20 mouse cellular contexts compared by ENCODE assay signal in genomic region chr5:107092137-107092536, GRCm38 (mm10).
DNase-seq lines count a peak whose midpoint lies in the region; ATAC-seq lines count a peak whose summit lies in the region.
"Had no signal": no experiment of that assay in that cellular context is flagged by ENCODE, and none has a peak within 500 bp of the region (broad histone marks: within the 10 kb centered on the region; RNA-seq: fewer than 3 reads in every experiment).

No protein-coding gene starts in this region.

- peak; percentile 13; the same call in 1 of the 2 replicates for ATAC-seq in liver, embryonic 16.5 days (ENCODE audit: low read depth)
- ATAC-seq in megakaryocyte-erythroid progenitor cell, adult 5-6 weeks (replicated peaks; ENCODE audit: low FRiP score, low TSS enrichment, poor library complexity, severe bottlenecking), result peak; percentile 80

- no peaks in the 10 kb centered on the region for H3K9me3 ChIP-seq in liver, embryonic 16.5 days (replicated peaks; ENCODE audit: control insufficient read depth, low read length)
- H3K9me3 ChIP-seq: embryonic facial prominence, embryonic 13.5 days; forebrain, embryonic 12.5 days; G1E; hindbrain, embryonic 13.5 days; liver, embryonic 13.5 days; midbrain, embryonic 10.5 days had no signal

- H3K9ac ChIP-seq in liver, embryonic 16.5 days (ENCODE audit: low read depth, low read length), result no peak overlapping the region
- H3K9ac ChIP-seq: embryonic facial prominence, embryonic 13.5 days; forebrain, embryonic 12.5 days; hindbrain, embryonic 13.5 days; liver, embryonic 13.5 days had no signal

- H3K4me2 ChIP-seq in liver, embryonic 16.5 days (ENCODE audit: low read depth, low read length), result no peak overlapping the region
- H3K4me2 ChIP-seq: embryonic facial prominence, embryonic 13.5 days; forebrain, embryonic 12.5 days; hindbrain, embryonic 13.5 days; liver, embryonic 13.5 days had no signal

- 12% methylated on average over 8 of the region's 8 CpGs for WGBS in liver, embryonic 16.5 days (ENCODE audit: insufficient replicate concordance)

- DNase-seq in frontal cortex, postnatal 36 days (ENCODE audit: low spot score in 2 of 2), result peak; percentile 12 to 30
- DNase-seq in frontal cortex, postnatal 10 days (ENCODE audit: low spot score in 2 of 2), result no peak
- DNase-seq in liver, result no peak
- DNase-seq in MEL-GATA-1-ER (ENCODE audit: extremely low read depth, low read depth), result peak; percentile 44
- DNase-seq in urinary bladder, postnatal 10 days (ENCODE audit: low spot score), result no peak
- DNase-seq in cerebellum, adult 8-10 months, result no peak
- DNase-seq: B cell, adult 2 months; gastrocnemius, postnatal 25 days; kidney, adult 11 months; liver, embryonic 13.5 days; spleen, adult 18-20 months had no signal

- H3K27me3 ChIP-seq in liver, embryonic 16.5 days (ENCODE audit: control insufficient read depth, insufficient read depth, low read depth, low read length), result no peaks in the 10 kb centered on the region
- H3K27me3 ChIP-seq: hindbrain, embryonic 13.5 days; liver, embryonic 13.5 days had no signal

- H3K36me3 ChIP-seq in liver, embryonic 16.5 days (ENCODE audit: control insufficient read depth, insufficient read depth), result no peaks in the 10 kb centered on the region
- H3K36me3 ChIP-seq: embryonic facial prominence, embryonic 13.5 days; forebrain, embryonic 12.5 days; G1E; hindbrain, embryonic 13.5 days; liver, embryonic 13.5 days; midbrain, embryonic 10.5 days had no signal

- no peaks in the 10 kb centered on the region; the same call in 1 of the 2 replicates for H3K4me1 ChIP-seq in liver, embryonic 16.5 days (ENCODE audit: control insufficient read depth, low read depth, low read length)

- H3K27ac ChIP-seq in liver, embryonic 16.5 days (ENCODE audit: low read length), result no peak overlapping the region
- H3K27ac ChIP-seq: embryonic facial prominence, embryonic 13.5 days; forebrain, embryonic 12.5 days; hindbrain, embryonic 13.5 days; left cerebral cortex, adult 2 months; liver, embryonic 13.5 days; midbrain, embryonic 10.5 days; stomach, postnatal 0 days had no signal

- no peak overlapping the region for H3K4me3 ChIP-seq in liver, embryonic 16.5 days (ENCODE audit: low read depth, low read length)
- H3K4me3 ChIP-seq: embryonic facial prominence, embryonic 13.5 days; forebrain, embryonic 12.5 days; hindbrain, embryonic 13.5 days; left cerebral cortex, adult 2 months; liver, embryonic 13.5 days; midbrain, embryonic 10.5 days had no signal

Comparison
In these comparisons a context has a peak if more than half of its experiments do, and no peak if none do; other contexts are left out.
1. DNase-seq: peak in frontal cortex, postnatal 36 days (2 of 2) and MEL-GATA-1-ER (single experiment); none in frontal cortex, postnatal 10 days (0 of 2), liver (single experiment), urinary bladder, postnatal 10 days (single experiment) and cerebellum, adult 8-10 months (single experiment).